Mouse (Mus musculus) E14TG2a.4 (cell line): Measurements from ENCODE around the gene Pimreg.

ENCODE experiments used
- CTCF ChIP-seq: conservative IDR thresholded peaks from 2 replicates; pipeline ENCODE4 v1.5.1; 2014; ENCODE audit warnings: low read length
- NANOG ChIP-seq: IDR thresholded peaks from 2 replicates; pipeline ENCODE4 v1.6.1; 2014; ENCODE audit warnings: borderline replicate concordance, low read length, mixed read lengths
- POU5F1 ChIP-seq: IDR thresholded peaks from 2 replicates; pipeline ENCODE4 v1.6.1; 2014; ENCODE audit warnings: low read length, borderline replicate concordance

DNA sequence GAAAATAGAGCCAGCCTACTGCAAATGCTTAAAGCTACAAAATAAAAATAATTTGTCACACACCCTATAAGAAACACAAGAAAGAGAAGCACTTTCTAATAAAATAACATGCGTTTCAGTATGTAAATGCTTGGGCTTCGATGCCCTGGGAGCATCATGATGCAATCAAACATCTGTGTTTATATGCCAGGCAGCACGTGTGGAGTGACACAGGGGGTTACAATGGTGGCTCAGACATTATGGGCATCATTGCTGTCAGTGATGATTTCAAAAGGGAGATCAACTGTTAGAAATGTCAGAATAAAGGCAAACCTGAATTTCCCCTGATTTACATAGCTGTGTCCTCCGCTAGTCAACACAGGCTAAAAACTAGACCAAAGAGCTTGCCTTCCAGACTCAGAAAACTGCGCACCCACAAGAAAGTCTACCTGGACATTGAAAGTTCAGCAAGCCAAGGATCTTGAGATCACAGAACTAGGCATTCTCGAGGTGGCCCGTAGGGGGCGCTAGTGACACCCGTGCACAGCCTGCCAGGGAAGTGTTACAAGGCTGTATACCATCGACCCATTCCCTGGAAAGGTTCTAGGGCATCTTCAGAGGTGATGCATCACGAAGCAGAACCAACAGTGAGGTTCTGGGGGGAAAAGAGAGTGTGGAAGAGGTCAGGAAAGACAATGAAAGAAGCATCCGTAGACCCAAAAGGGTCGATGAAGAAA, 39.5 kb upstream of the Pimreg start:
- TF ChIP-seq CTCF (peak; percentile 94), NANOG (no peak), POU5F1 (no peak)
